Mouse (Mus musculus) testis, adult 2 months (tissue): ENCODE results near the gene B430306N03Rik.

Experiments
- CTCF ChIP-seq: fragments of 200-500 bp; IDR thresholded peaks from 2 replicates; pipeline ENCODE4 v1.5.1; 2012; ENCODE audit warnings: low read depth, mild to moderate bottlenecking, inconsistent platforms, low read length, moderate library complexity; ENCODE audit not compliant: control insufficient read depth, insufficient read depth, insufficient replicate concordance
- POLR2A ChIP-seq: fragments of 200-500 bp; IDR thresholded peaks from 2 replicates; pipeline ENCODE4 v1.6.1; 2012; ENCODE audit warnings: low read depth, mild to moderate bottlenecking, inconsistent platforms, low read length, moderate library complexity; ENCODE audit not compliant: control insufficient read depth

DNA sequence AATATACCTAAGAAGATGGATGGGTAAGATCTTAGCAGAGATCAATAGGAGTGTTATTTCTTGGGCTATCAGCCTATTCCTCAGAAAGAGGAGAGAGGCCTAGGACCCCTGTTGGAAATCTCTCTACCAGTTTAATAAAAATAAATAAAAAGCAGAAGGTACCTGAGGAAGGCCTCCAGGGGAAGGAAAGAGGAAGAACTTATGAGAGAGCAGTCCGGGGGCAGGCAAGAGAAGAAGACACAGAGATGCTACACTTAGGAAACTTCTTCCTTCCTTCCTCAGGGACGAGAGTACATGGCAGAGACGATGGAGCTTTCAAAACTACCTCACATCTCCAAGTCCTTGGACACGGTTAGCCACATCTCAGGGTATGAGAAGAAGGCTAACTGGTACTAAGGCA is 41.8 kb upstream of the B430306N03Rik start:
- no peak for TF ChIP-seq POLR2A
- no peak for TF ChIP-seq CTCF
